Mouse (Mus musculus) layer of hippocampus, adult 2 months (tissue): ENCODE data around the gene Tiam2. TPM values are rescaled to one million over a fixed set of nuclear protein-coding genes. Genes with fewer than 3 reads are reported as not detected.

Experiments used
- DNase-seq, 2 experiments: peaks; one replicate each; pipeline ENCODE4 v3.0.0; 2022; ENCODE audit warnings: low spot score in 2 of 2
- H3K27ac ChIP-seq: fragments of 200-600 bp; 2 replicates; pipeline ENCODE4 v1.8.1; 2022
- H3K4me3 ChIP-seq: fragments of 200-600 bp; 2 replicates; pipeline ENCODE4 v1.8.1; 2022; ENCODE audit warnings: mild to moderate bottlenecking
- CTCF ChIP-seq: fragments of 200-600 bp; conservative IDR thresholded peaks from 2 replicates; pipeline ENCODE4 v1.8.1; 2022; ENCODE audit warnings: antibody characterized with exemption, mild to moderate bottlenecking, moderate library complexity
- total RNA-seq, 2 experiments: library from RNA; stranded (reverse); gene quantifications; 2 replicates each; pipeline ENCODE4 v1.2.3; 2021

Gene Tiam2
- total RNA-seq, 2 experiments from 2014 or later, result 33.8 to 42.9 TPM

DNA sequence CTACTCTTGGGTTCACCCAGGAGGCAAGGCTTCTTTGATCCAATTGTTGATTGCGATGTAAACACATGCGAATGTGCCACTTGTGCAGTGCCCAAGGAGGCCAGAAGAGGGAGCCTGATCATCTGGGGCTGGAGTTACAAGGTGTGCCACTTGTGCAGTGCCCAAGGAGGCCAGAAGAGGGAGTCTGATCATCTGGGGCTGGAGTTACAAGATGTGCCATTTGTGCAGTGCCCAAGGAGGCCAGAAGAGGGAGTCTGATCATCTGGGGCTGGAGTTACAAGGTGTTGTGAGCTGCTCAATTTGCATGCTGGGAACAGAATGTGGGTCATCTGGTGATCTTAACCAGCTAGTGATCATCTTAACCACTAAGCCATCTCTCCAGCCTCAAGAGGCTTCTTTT is 124.7 kb downstream of the Tiam2 start:
- Histone ChIP-seq H3K4me3 (no peak overlapping the region), H3K27ac (no peak overlapping the region)
- peak; percentile 19 to 73 for DNase-seq
- peak; percentile 93 for TF ChIP-seq CTCF

DNA sequence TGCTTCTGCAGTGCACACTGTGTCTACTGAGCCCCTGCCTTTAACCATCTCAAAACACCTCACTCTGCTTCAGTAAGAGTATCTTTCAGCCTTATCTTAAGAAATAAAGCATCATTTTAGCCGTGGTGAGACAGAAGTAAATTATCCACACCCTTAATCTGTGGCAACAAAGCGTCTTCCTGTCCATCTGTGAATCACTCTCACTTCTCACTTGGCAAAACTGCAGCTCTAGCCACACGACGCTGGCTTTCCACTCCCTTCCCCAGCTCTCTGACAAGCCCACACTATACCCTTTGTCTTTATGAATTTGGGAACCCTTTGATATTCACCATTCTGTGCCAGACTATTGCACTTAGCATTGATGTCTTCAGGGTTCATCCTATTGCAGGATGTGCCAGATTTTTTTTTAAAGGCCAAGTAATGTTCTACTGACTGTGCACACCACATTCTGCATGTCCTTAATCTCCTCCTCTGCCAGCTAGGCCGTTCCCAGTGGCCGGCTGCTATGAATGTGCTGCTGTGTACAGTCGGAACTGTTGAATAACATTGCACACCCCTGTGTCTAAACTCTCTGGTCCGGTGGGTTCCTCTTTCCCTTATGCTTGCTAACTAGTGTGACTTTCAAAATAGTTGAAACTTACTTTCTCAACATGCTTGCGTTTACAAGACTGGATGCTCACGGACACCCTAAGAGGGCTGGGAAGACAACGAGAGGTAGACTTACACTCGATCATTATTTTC is 126.4 kb downstream of the Tiam2 start:
- DNase-seq, result no peak
- TF ChIP-seq CTCF, result no peak
- no peak overlapping the region for H3K27ac ChIP-seq
- no peak overlapping the region for H3K4me3 ChIP-seq

DNA sequence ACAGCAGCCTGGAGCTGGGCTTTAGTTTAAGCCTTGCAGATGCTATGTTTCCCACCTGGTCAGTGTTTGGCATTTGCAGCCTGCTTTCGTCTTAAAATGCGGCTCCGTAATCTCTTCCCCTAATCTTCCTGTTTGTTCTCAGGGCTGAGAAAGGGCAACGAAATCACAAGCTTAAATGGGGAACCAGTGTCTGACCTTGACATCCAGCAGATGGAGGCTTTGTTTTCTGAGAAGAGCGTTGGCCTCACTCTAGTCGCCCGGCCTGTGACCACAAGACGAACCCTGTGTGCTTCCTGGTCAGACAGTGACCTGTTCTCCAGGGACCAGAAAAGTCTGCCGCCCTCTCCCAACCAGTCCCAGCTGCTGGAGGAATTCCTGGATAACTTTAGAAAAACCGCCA is 127.6 kb downstream of the Tiam2 start:
- no peak for TF ChIP-seq CTCF
- H3K4me3 ChIP-seq, result no peak overlapping the region
- DNase-seq, result no peak
- no peak overlapping the region for H3K27ac ChIP-seq

DNA sequence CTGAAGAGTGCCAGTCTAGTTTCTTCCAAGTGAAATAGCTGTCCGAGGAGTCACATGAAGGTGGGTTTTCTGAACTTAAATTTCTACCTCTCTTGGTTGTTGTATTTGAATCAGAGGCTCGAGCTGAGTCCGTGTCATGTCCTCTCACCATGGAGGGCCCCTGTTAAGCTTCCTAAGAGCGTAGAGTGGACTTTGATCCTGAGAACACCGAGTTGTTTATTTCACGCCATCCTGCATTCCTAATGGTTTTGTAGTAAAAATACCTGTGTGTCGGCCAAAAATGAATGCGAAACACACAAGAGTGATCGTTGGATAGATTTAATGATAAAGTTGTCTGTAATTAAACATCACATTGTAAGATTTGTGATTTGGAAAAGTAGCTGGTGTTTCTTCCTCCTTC is 128.5 kb downstream of the Tiam2 start:
- H3K4me3 ChIP-seq, result no peak overlapping the region
- TF ChIP-seq CTCF, result no peak
- no peak overlapping the region for H3K27ac ChIP-seq
- DNase-seq, result no peak

DNA sequence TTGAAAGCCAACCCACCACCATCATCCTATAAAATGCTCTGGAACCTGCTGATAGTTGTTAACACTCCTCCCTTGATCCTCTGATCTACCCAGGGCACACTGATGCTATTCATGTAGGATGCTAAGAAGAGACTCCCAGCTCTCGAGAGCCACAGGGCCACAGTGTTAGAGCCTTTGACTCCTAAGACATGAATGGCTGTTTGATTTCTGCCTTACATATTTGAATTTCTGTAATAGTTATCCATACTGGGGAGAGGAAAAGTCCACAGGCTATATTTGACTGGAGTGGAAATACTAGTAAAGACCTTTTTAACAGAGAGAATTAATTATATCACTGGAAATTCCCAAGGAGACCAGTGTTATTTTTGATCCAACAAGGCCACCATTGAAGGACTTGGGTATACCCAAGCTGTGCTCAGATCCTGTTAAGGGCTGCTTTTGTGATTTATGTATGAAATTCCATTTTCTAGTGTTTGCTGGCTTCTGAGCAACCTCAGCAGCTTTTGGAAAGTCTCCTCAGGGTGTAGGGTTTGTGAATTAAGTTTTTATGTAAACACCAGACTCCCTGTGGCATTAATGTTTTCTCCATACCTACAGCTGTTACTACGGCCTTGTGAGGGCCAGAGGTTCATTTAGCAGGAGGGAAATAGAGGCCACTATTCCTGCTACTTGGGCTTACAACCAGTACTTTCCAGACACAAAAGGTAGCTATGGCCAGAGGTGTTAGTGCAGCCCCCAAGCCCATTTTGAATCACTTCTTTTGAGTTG is 131.7 kb downstream of the Tiam2 start:
- no peak for TF ChIP-seq CTCF
- H3K27ac ChIP-seq, result no peak overlapping the region
- no peak overlapping the region for H3K4me3 ChIP-seq
- DNase-seq, result no peak

DNA sequence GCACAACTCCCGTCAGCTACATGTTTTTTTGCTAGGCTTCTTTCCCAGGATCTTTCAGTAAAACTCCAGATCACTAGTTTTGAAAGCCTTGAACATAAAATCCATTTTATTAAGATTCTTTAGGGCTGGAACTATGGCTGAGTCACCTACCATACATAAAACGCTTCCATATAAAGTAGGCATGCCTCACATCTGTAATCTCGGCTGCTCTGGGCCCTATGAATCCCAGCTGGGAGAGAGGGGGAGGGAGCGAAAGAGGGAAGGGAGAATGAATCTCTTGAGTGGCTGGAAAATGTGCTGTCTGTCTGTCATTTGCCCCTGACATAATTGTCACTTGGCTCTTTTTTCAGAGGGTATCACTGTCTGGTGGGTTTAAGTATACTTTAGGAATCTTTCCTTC is 139.5 kb downstream of the Tiam2 start:
- no peak for TF ChIP-seq CTCF
- H3K4me3 ChIP-seq, result no peak overlapping the region
- no peak overlapping the region for H3K27ac ChIP-seq
- no peak for DNase-seq

DNA sequence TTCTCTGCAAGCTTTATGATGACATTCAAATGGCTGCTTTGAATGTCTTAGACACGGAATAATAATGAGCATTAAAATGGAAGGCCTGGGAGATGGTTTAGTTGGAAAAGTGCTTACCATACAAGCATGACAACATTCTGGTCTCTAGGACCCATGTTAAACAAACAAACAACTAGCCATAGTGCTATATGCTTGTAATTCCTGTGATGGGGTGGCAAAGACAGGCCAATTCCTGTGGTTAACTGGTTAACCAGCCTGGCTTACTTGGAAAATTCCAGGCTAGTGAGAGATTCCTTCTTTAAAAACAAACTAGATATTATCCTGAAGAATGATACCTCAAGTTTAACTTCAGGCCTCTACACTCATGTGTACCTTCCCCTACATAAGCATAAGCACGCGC is 140.3 kb downstream of the Tiam2 start:
- Histone ChIP-seq H3K4me3 (no peak overlapping the region), H3K27ac (no peak overlapping the region)
- no peak for DNase-seq
- TF ChIP-seq CTCF, result no peak

DNA sequence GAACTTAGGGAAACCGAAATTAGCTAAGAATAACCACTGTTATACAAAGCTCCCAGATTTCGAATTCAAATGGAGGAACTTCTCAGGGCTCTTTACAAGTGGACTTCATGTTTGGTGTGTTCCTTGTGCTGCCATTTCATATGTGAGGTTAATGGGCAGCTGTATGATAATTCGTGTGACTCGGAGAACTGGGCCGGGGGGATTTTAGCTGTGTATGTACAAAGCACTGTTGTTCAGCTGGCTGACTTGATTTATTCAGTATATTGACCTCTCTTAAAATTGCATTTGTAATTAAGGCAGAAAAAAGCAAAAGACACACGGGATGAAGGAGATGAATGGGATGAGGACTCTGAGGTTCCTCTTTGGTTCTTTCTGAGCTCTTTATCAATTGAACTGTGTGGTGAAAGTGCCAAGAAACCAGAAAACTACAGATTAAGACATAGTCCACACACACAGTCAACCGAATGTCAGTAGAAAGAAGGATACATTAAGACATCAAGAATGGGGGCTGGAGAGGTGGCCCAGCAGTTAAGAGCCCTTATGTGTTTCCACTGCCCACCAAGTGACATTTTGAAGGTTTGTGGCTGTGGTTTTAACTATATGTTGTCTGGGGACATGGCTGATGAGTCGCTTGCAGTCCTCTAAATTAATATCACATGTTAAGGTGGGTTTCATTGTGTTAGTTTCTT is 141.4 kb downstream of the Tiam2 start:
- Histone ChIP-seq H3K27ac (no peak overlapping the region), H3K4me3 (no peak overlapping the region)
- DNase-seq, result no peak
- no peak for TF ChIP-seq CTCF

DNA sequence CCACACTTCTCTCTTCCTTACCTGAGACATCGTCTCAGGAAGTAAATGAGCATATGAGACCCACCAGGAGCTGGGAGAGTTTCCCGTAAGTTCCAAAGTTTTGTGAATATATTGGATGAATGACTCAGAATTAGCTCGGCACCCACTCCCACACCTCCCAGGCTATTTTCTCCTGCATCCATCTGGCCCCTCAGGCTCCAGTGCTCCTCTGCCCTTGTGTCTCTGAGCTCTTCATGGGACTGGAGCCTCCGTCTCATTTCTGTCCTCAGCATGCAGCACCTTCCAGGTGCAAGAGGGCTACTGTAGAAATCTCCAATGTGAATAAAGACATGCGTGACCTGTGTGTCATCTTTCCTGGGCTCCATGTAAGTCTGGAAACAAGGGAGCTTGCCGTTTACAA is 145.6 kb downstream of the Tiam2 start:
- Histone ChIP-seq H3K27ac (peak overlapping the region; percentile 85), H3K4me3 (peak overlapping the region; percentile 26; the same call in 1 of the 2 replicates)
- peak; percentile 41 to 42 for DNase-seq
- no peak for TF ChIP-seq CTCF

DNA sequence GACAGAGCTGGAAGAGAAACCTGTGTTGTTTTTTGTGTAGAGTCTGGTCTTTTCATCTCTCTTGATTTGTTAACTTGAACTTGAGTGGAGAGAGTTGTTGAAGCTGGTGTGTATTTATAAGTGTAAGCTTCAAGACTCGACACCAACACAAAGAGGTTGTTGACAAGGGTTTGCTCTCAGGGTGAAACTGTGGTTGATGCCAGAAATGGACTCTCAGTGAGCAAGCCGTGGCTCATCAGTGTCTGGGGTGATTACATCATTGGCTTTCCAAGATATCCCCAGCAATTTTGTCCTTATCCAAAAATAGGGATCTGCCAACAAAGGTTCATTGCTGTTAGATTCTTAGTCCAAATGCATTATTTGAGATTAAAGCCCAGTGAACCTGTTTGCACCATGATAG is 150.2 kb downstream of the Tiam2 start:
- TF ChIP-seq CTCF, result no peak
- Histone ChIP-seq H3K4me3 (no peak overlapping the region), H3K27ac (no peak overlapping the region; the same call in 1 of the 2 replicates)
- DNase-seq, result no peak

DNA sequence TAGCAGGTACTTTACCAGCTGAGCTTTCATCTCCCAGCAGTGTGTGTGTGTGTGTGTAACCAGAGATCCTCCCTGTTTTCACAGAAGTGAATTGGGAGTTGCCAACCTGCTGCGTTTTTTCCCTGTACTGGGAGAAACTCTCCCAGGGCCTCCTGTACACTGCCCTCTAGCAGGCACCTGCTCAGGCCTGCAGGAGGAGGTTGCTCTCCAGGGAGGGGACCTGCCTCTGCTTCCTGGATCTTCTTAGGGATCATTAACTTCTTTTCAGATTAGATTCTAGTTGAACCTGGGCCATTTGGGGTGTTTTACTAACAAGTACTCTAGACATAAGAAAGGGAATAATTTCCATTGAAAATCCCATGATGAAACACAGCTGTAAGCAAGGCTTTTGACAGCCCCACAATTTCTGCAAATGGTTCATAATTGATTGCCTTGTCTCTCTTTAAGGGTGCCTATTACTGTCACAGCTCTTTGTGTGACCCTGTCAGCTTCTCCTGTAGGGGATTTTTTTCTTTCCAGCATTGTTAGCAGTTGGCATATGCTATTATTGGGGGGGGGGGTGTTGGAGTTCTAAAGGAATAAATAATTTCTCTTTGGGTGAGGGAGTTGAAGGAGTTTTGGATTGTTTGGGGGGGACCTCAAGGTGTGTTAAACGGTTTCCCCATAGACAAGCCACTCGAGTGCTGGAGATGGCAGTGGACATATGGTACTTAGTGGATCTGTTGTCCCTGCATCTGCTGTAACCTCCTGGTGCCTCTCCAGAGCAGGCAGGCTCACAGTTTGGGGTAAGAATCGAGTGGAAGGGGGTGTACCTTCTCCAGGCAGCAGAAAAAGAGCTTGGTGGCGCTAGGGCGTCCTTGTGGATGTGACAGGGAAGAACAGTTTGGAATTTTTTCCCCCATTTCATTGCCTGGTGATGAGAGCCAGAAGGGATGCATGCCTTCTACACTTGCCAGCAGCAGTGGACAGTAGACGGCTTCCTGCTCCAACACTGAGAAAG is 155.5 kb downstream of the Tiam2 start:
- peak in 1 of 2 experiments; percentile 54 for DNase-seq
- Histone ChIP-seq H3K27ac (peak overlapping the region; percentile 88), H3K4me3 (peak overlapping the region; percentile 55)
- TF ChIP-seq CTCF, result peak; percentile 62

DNA sequence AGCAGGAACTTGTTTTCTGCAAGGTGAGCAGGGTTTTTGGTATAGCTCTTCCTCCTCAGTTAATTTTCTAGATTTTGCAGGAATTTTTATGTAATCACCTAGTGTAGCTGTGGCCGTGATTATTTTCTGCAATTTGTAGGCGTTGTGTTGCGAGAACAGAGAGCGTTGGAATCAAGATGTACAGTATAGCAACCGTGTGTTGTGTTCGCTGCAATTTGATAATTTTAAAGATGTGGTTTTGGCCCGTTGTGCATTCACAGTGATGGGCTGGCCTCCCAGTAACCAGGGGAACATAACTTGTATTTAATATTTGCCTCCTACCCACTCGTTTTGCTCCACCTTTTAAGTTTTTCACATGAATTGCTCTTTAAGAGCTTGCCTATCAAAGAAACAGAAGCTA is 156.7 kb downstream of the Tiam2 start:
- no peak for DNase-seq
- Histone ChIP-seq H3K27ac (peak overlapping the region; percentile 88), H3K4me3 (peak overlapping the region; percentile 55)
- TF ChIP-seq CTCF, result no peak
